Mouse (Mus musculus): ENCODE measurements at regions not wholly inside any gene's neighbourhood (a gene's known extent, or its start where the extent isn't known, plus 50 kb on each side); places are given as distances from the start of the nearest gene placed in this dataset.

DNA sequence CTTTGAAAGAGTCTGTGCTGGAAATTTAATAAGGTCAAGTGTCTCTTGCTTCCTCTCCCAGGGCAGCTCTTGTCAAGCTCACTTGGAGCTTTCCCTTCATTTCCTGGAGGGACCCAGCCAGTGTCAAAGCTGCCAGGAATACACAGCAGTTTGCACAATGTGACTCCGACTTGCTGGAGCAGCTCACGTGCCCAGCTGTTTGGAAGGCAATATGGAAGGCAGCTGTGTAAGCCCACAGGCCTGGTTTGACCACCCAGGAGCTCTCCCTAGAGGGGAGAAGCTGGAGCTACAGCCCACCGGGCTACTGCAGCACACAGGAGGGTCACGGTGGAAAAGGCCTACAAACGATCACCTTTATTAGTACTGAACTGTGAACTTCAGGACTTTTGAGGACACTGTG is 669.8 kb downstream of the Slc22a22 start:
- H3K27me3 ChIP-seq (ENCODE audit: control insufficient read depth, insufficient read depth, low read length): no peaks in the 10 kb centered on the region
- no peak overlapping the region for H3K4me3 ChIP-seq (replicated peaks; ENCODE audit: low read length)
- ATAC-seq (ENCODE audit: low FRiP score) (no peak), DNase-seq (ENCODE audit: low spot score) (no peak)
- H3K36me3 ChIP-seq (replicated peaks; ENCODE audit: control insufficient read depth, insufficient read depth): no peaks in the 10 kb centered on the region
- H3K27ac ChIP-seq: no peak overlapping the region
- 70% methylated on average over 5 of the region's 5 CpGs for WGBS
- H3K9ac ChIP-seq: no peak overlapping the region
- no peaks in the 10 kb centered on the region for H3K4me1 ChIP-seq (replicated peaks; ENCODE audit: control insufficient read depth, insufficient read depth, low read length)
- H3K9me3 ChIP-seq (ENCODE audit: control insufficient read depth, low read length): no peaks in the 10 kb centered on the region
- no peak overlapping the region for H3K4me2 ChIP-seq (replicated peaks)

DNA sequence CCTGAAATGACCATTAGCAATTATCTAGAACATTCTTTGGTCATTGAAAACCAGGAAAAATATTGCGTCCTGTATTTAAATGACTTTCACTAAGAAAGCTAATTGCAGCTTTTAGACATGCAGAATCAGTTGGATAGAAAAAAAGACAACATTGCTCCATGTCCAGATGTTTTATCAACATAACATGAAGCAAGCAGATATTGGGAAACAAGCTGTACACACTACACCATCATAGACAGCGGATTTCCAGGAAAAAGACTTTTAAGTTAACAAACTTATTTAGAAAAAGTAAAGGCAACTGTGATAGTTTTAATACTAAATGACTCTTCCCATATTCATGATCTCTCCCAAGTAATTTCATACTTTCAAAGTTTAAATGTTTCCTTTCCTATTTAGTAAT is 675.5 kb downstream of the Slc22a22 start:
- WGBS: 95% methylated on average over 2 of the region's 2 CpGs
- no peak overlapping the region for H3K9ac ChIP-seq

DNA sequence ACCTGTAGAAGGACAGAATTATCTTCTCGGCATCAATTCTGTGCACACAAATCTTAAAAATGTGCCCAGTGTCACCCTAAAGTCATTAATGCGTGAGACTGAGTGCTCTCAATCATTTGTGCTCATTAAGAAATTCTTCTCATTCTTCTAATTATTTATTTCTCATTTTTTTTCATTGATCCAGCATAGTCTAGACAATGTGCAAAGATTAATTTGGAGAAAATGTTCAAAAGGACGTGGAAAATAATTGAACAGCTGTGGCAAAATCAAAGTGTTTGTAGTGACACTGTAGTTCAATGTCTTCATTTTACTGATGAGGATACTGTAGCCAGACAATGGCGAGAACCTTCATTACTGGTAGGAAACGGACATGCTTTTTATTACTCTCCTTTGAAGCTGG is 702.0 kb downstream of the Slc22a22 start:
- Histone ChIP-seq H3K36me3 (replicated peaks; ENCODE audit: control insufficient read depth, insufficient read depth) (no peaks in the 10 kb centered on the region), H3K9ac (no peak overlapping the region), H3K4me2 (replicated peaks) (no peak overlapping the region), H3K27ac (no peak overlapping the region), H3K27me3 (ENCODE audit: control insufficient read depth, insufficient read depth, low read length) (no peaks in the 10 kb centered on the region), H3K4me3 (replicated peaks; ENCODE audit: low read length) (no peak overlapping the region), H3K4me1 (replicated peaks; ENCODE audit: control insufficient read depth, insufficient read depth, low read length) (no peaks in the 10 kb centered on the region), H3K9me3 (ENCODE audit: control insufficient read depth, low read length) (no peaks in the 10 kb centered on the region)
- no peak for DNase-seq (ENCODE audit: low spot score)
- no peak for ATAC-seq (ENCODE audit: low FRiP score)
- WGBS: 87% methylated on average over 5 of the region's 5 CpGs

More for the DNA sequence above, 675.5 kb downstream of the Slc22a22 start:
- Histone ChIP-seq H3K4me3 (replicated peaks; ENCODE audit: low read length) (no peak overlapping the region), H3K36me3 (replicated peaks; ENCODE audit: control insufficient read depth, insufficient read depth) (no peaks in the 10 kb centered on the region), H3K4me2 (replicated peaks) (no peak overlapping the region), H3K4me1 (replicated peaks; ENCODE audit: control insufficient read depth, insufficient read depth, low read length) (no peaks in the 10 kb centered on the region), H3K27me3 (ENCODE audit: control insufficient read depth, insufficient read depth, low read length) (no peaks in the 10 kb centered on the region), H3K9me3 (ENCODE audit: control insufficient read depth, low read length) (no peaks in the 10 kb centered on the region), H3K27ac (no peak overlapping the region)
- ATAC-seq (ENCODE audit: low FRiP score) (no peak), DNase-seq (ENCODE audit: low spot score) (no peak)

DNA sequence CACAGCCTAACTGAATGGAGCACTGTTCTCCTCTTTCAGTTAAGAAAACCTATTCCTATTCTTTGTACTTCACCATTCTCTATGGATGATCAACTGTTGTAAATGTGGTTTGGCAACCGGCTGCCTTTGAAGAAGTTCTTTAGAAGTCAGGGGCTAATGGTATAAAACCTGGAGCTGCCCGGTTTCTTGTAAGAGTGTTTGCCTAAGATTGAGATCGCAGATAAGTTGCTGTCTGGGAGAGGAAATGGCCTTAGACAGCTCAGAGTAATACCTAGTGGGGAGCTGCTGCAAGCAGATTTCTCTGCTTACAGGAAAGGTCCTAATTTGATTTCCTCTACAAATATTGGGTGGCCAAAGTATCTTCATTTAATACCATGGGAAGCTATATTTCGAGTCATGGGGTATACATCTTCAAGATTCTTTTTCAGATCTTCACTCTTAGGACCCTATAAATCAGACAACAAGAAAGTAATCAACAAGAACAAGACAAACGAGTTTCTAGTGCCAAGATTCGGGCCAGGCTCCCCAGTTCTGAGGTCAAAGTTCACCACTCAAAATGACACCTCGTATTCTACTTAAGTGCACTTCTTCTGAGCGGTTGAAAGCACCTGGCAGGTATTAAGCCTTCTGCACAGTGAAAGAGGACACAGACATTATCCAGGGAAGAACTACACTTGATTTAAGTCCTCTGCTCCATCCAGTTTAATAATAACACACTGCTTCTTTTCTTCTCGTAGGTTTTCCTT is 702.6 kb downstream of the Slc22a22 start:
- WGBS: 73% methylated on average over 9 of the region's 9 CpGs
- no peak for ATAC-seq (ENCODE audit: low FRiP score)
- Histone ChIP-seq H3K4me2 (replicated peaks) (no peak overlapping the region), H3K4me3 (replicated peaks; ENCODE audit: low read length) (no peak overlapping the region), H3K9ac (no peak overlapping the region), H3K27ac (no peak overlapping the region), H3K9me3 (ENCODE audit: control insufficient read depth, low read length) (no peaks in the 10 kb centered on the region), H3K4me1 (replicated peaks; ENCODE audit: control insufficient read depth, insufficient read depth, low read length) (no peaks in the 10 kb centered on the region), H3K36me3 (replicated peaks; ENCODE audit: control insufficient read depth, insufficient read depth) (no peaks in the 10 kb centered on the region), H3K27me3 (ENCODE audit: control insufficient read depth, insufficient read depth, low read length) (no peaks in the 10 kb centered on the region)
- DNase-seq (ENCODE audit: low spot score): no peak

DNA sequence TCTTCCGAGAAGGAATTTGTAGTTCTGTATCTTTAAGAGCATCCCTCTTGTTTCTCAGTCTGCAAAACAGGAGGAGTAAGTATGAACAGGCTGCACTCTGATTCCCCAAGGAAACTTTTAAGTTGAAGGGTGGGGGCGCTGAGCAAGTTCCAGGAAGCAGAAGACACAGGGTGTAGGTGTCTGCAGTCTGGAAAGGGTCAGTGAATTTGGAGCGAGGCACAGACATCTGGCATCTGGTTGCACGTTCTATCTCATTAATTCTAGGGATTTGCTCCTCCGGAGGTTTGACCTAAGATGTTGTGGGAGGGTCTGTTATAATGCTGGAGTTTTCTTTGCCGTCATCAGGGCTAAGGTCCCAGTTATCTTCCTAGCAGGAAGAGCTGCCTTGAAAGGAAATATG is 711.1 kb downstream of the Slc22a22 start:
- Histone ChIP-seq H3K4me3 (replicated peaks; ENCODE audit: low read length) (no peak overlapping the region), H3K9me3 (ENCODE audit: control insufficient read depth, low read length) (no peaks in the 10 kb centered on the region), H3K4me2 (replicated peaks) (no peak overlapping the region), H3K9ac (no peak overlapping the region), H3K36me3 (replicated peaks; ENCODE audit: control insufficient read depth, insufficient read depth) (no peaks in the 10 kb centered on the region), H3K27me3 (ENCODE audit: control insufficient read depth, insufficient read depth, low read length) (no peaks in the 10 kb centered on the region), H3K4me1 (replicated peaks; ENCODE audit: control insufficient read depth, insufficient read depth, low read length) (no peaks in the 10 kb centered on the region), H3K27ac (no peak overlapping the region)
- no peak for DNase-seq (ENCODE audit: low spot score)
- ATAC-seq (ENCODE audit: low FRiP score): no peak
- 66% methylated on average over 6 of the region's 6 CpGs for WGBS

DNA sequence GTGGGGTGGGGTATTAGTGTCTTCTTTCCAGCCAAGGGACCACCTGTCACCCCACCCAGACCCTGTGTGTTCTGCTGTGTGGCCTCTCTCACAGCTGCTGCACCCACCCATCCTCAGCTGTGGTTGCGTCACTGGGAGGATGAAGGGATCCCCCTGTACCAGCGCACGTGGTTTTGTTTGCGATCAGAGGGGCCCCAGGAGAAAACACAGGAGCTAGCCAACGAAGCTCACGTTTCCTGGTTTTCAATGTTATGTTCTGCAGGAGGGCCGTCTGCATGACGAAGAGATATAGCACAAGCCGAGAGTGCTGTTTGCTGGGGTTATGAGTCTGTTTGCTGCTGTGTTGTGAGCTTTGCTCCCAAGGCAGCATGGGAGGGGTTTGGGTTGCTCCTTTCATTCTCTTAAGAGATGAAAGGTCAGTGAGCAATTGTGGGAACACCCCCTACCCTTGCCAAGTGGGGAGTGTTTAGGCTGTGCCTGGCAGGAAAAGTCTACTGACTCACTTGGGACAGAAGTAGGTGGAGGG is 712.4 kb downstream of the Slc22a22 start:
- Histone ChIP-seq H3K4me3 (replicated peaks; ENCODE audit: low read length) (no peak overlapping the region), H3K9me3 (ENCODE audit: control insufficient read depth, low read length) (no peaks in the 10 kb centered on the region), H3K4me2 (replicated peaks) (0 out of 2 replicates have a peak overlapping the region, but pooled peaks have one; percentile 17), H3K27me3 (ENCODE audit: control insufficient read depth, insufficient read depth, low read length) (no peaks in the 10 kb centered on the region), H3K4me1 (replicated peaks; ENCODE audit: control insufficient read depth, insufficient read depth, low read length) (no peaks in the 10 kb centered on the region), H3K36me3 (replicated peaks; ENCODE audit: control insufficient read depth, insufficient read depth) (no peaks in the 10 kb centered on the region), H3K27ac (no peak overlapping the region), H3K9ac (no peak overlapping the region)
- DNase-seq (ENCODE audit: low spot score) (no peak), ATAC-seq (ENCODE audit: low FRiP score) (peak; percentile 24; the same call in 1 of the 2 replicates)
- WGBS: 31% methylated on average over 9 of the region's 9 CpGs

DNA sequence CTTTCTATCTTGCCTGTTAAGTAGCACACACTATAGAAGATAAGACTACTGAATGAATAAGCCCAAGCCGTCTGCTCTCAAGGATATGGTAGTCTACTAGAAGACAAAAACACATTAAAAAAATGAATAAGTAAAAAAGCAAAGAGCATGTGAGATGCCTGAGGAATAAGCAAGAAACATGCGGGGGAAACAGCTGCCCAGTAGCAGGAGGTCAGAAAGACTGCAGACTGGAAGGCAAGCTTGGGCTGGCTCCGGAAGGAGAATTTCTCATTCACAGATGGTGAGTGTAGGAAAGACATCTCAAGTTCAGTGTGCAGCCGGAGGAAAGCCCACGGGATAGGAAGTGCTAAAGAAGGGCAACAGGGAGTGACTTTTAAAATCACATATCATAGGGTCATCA is 713.4 kb downstream of the Slc22a22 start:
- DNase-seq (ENCODE audit: low spot score) (no peak), ATAC-seq (ENCODE audit: low FRiP score) (no peak)
- H3K27me3 ChIP-seq (ENCODE audit: control insufficient read depth, insufficient read depth, low read length): no peaks in the 10 kb centered on the region
- H3K4me1 ChIP-seq (replicated peaks; ENCODE audit: control insufficient read depth, insufficient read depth, low read length): no peaks in the 10 kb centered on the region
- 73% methylated on average over 5 of the region's 5 CpGs for WGBS
- no peaks in the 10 kb centered on the region for H3K36me3 ChIP-seq (replicated peaks; ENCODE audit: control insufficient read depth, insufficient read depth)
- H3K9me3 ChIP-seq (ENCODE audit: control insufficient read depth, low read length): no peaks in the 10 kb centered on the region
- no peak overlapping the region for H3K4me2 ChIP-seq (replicated peaks)
- H3K9ac ChIP-seq: no peak overlapping the region
- H3K27ac ChIP-seq: no peak overlapping the region
- no peak overlapping the region for H3K4me3 ChIP-seq (replicated peaks; ENCODE audit: low read length)

DNA sequence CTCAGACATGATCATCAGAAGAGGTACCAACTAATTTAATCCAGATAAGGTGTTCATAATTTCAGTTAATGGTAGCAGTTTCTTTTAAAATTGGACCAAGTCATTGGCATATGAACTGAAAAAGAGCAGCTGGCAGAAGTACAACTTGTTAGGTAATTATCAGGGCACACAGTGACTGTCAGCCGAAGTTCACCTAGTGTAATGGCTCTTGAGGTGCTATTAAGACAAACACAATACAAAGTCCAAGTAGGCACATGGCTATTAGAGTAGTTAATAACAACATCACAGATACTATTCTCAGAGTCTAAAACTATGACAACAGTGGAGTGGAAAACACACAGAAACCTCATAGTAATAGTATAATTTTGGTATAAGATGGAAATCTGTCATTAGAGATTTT is 730.7 kb downstream of the Slc22a22 start:
- Histone ChIP-seq H3K4me3 (replicated peaks; ENCODE audit: low read length) (no peak overlapping the region), H3K9me3 (ENCODE audit: control insufficient read depth, low read length) (no peaks in the 10 kb centered on the region), H3K27me3 (ENCODE audit: control insufficient read depth, insufficient read depth, low read length) (no peaks in the 10 kb centered on the region), H3K9ac (no peak overlapping the region), H3K36me3 (replicated peaks; ENCODE audit: control insufficient read depth, insufficient read depth) (no peaks in the 10 kb centered on the region), H3K4me2 (replicated peaks) (no peak overlapping the region), H3K4me1 (replicated peaks; ENCODE audit: control insufficient read depth, insufficient read depth, low read length) (no peaks in the 10 kb centered on the region), H3K27ac (no peak overlapping the region)
- no peak for ATAC-seq (ENCODE audit: low FRiP score)
- 81% methylated on average over 1 of the region's 1 CpGs for WGBS
- DNase-seq (ENCODE audit: low spot score): no peak

DNA sequence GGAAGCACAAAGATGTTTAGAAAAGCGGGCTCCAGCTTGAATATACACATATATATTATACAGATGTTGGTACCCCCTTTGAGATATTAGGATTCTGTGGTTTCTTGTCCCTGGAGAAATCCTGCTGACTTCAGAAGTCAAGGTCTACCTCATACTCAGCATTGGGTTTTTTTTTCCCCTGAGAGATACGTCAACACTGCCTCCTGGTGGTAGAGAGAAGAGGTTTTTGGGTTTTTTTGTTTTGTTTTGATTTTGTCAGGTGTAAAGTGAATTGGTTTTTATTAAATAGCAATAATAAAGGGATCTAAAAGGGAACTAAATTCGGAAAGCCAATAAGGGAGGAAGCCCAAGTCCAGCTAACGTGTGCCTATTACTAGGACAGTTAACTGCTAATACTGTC is 732.5 kb downstream of the Slc22a22 start:
- no peak overlapping the region for H3K4me3 ChIP-seq (replicated peaks; ENCODE audit: low read length)
- H3K27me3 ChIP-seq (ENCODE audit: control insufficient read depth, insufficient read depth, low read length): no peaks in the 10 kb centered on the region
- H3K27ac ChIP-seq: no peak overlapping the region
- H3K4me2 ChIP-seq (replicated peaks): no peak overlapping the region
- no peaks in the 10 kb centered on the region for H3K36me3 ChIP-seq (replicated peaks; ENCODE audit: control insufficient read depth, insufficient read depth)
- no peak overlapping the region for H3K9ac ChIP-seq
- no peaks in the 10 kb centered on the region for H3K9me3 ChIP-seq (ENCODE audit: control insufficient read depth, low read length)
- DNase-seq (ENCODE audit: low spot score): no peak
- H3K4me1 ChIP-seq (replicated peaks; ENCODE audit: control insufficient read depth, insufficient read depth, low read length): no peaks in the 10 kb centered on the region
- ATAC-seq (ENCODE audit: low FRiP score): no peak
- 41% methylated on average over 4 of the region's 4 CpGs for WGBS

Data from hindbrain, embryonic 14.5 days (tissue).